Mouse (Mus musculus): ENCODE data around the gene Rbfox1.

- TF ChIP-seq CTCF (IDR thresholded peaks at IDR 0.05; ENCODE audit: borderline replicate concordance, extremely low read depth, insufficient read depth, insufficient read length) (no peak), POLR2A (IDR thresholded peaks at IDR 0.05; ENCODE audit: borderline replicate concordance, extremely low read depth, insufficient read depth, insufficient read length, poor library complexity, severe bottlenecking) (no peak)
Observed at GRCm38 (mm10) chr16:5961786-5962185, 76.6 kb downstream of the Rbfox1 start.

Data from brain, embryonic 14.5 days (tissue).